Mouse (Mus musculus) cerebellum, postnatal 4 days (tissue): Measurements from ENCODE around the gene Cdh5.
A peak's percentile ranks its signal among the peaks of the same experiment; 100 is the strongest.
"Not testable (repeated sequence)": the region's sequence is repeated elsewhere in the genome, so short reads cannot be mapped to it uniquely, and the experiment has no call there.

ENCODE experiments used
- DNase-seq, 2 experiments: peaks; one replicate each; pipeline ENCODE4 v3.0.0; 2022; ENCODE audit warnings: low spot score in 2 of 2, mixed read lengths in 1 of 2

Gene Cdh5

GRCm38 (mm10) chr8:104090993-104091900 lies 10.2 kb upstream of the Cdh5 start:
- DNase-seq = peak in 1 of 2 experiments; percentile 29

GRCm38 (mm10) chr8:104093336-104093735 lies 8.1 kb upstream of the Cdh5 start:
- DNase-seq = no peak

GRCm38 (mm10) chr8:104095595-104095994 lies 5.8 kb upstream of the Cdh5 start:
- DNase-seq = no peak

- DNase-seq = no peak
Observed at GRCm38 (mm10) chr8:104096644-104097043, 4.8 kb upstream of the Cdh5 start.

- DNase-seq = peak in 1 of 2 experiments; percentile 48
Observed at GRCm38 (mm10) chr8:104098671-104099346, 2.6 kb upstream of the Cdh5 start.

- peak in 1 of 2 experiments; percentile 64 for DNase-seq
Observed at GRCm38 (mm10) chr8:104099347-104100099, 1.9 kb upstream of the Cdh5 start.

GRCm38 (mm10) chr8:104100724-104101123 lies 701 bp upstream of the Cdh5 start:
- not testable (repeated sequence) for DNase-seq

GRCm38 (mm10) chr8:104103462-104103861 lies 2.0 kb downstream of the Cdh5 start:
- DNase-seq = no peak

- no peak for DNase-seq
Observed at GRCm38 (mm10) chr8:104105768-104106167, 4.3 kb downstream of the Cdh5 start.

GRCm38 (mm10) chr8:104106276-104106946 lies 5.0 kb downstream of the Cdh5 start:
- DNase-seq = peak in 1 of 2 experiments; percentile 16

- no peak for DNase-seq
Observed at GRCm38 (mm10) chr8:104107111-104107510, 5.7 kb downstream of the Cdh5 start.

GRCm38 (mm10) chr8:104108048-104108447 lies 6.6 kb downstream of the Cdh5 start:
- no peak for DNase-seq

- no peak for DNase-seq
Observed at GRCm38 (mm10) chr8:104110498-104111134, 9.2 kb downstream of the Cdh5 start.

GRCm38 (mm10) chr8:104121640-104122416 lies 20.4 kb downstream of the Cdh5 start:
- DNase-seq = no peak

- DNase-seq = no peak
Observed at GRCm38 (mm10) chr8:104123080-104123657, 21.7 kb downstream of the Cdh5 start.

- no peak for DNase-seq
Observed at GRCm38 (mm10) chr8:104124534-104124933, 23.1 kb downstream of the Cdh5 start.

- DNase-seq = no peak
Observed at GRCm38 (mm10) chr8:104127160-104127883, 25.9 kb downstream of the Cdh5 start.

GRCm38 (mm10) chr8:104130916-104131315 lies 29.5 kb downstream of the Cdh5 start:
- no peak for DNase-seq

- DNase-seq = no peak
Observed at GRCm38 (mm10) chr8:104131414-104131975, 30.1 kb downstream of the Cdh5 start.
